Mouse (Mus musculus): ENCODE results near the gene Ift57.

DNA sequence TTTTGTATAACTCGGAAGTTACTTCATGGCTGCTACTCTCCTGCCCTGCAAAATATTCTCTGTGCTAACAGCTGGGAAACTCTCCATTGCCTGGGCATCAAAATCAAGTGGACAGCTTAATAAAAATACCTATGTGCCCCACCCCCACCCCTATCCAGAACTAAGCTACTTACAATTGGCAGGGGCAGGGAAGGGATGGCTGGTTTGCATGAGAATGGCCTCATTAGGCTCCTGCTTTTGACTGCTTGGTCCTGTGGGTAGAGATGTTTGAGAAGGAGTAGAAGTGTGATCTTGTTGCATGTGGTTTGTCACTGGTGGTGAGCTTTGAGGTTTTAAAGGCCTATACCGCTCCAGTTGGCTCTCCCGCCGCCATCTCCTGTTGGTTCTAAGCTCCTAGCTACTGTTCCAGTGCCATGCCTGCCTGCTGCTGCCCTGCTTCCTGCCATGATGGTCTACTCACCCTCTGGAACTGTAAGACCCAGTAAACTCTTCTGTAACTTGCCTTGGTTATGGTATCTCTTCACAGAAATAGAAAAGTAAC lies 69.5 kb downstream of the Ift57 start:
- TF ChIP-seq CTCF (IDR thresholded peaks at IDR 0.05; ENCODE audit: borderline replicate concordance, control insufficient read depth, extremely low read depth, insufficient read depth, low read length, poor library complexity) (no peak), POLR2A (IDR thresholded peaks at IDR 0.05; ENCODE audit: control insufficient read depth, extremely low read depth, insufficient read depth, low read length, poor library complexity) (no peak)
